Mouse (Mus musculus) ES-E14 (cell line): ENCODE measurements around the gene Celf5.

Experiments
- MAFK ChIP-seq: IDR thresholded peaks from 2 replicates; pipeline ENCODE4 v1.6.1; 2014; ENCODE audit warnings: mild to moderate bottlenecking, low read depth, low read length, inconsistent platforms; ENCODE audit not compliant: insufficient read depth
- ZNF384 ChIP-seq: IDR thresholded peaks from 2 replicates; pipeline ENCODE4 v1.6.1; 2012; ENCODE audit warnings: low read depth, low read length, inconsistent platforms

- TF ChIP-seq MAFK = no peak
- TF ChIP-seq ZNF384 = no peak
Measured at GRCm38 (mm10) chr10:81425236-81425850, 57.2 kb downstream of the Celf5 start.
